Mouse (Mus musculus): Measurements from ENCODE around the gene Kcnj4. TPM values are rescaled to one million over a fixed set of nuclear protein-coding genes. Genes with fewer than 3 reads are reported as not detected.

Gene Kcnj4
- polyA plus RNA-seq, 1 experiment from 2014 or later, result not detected

DNA sequence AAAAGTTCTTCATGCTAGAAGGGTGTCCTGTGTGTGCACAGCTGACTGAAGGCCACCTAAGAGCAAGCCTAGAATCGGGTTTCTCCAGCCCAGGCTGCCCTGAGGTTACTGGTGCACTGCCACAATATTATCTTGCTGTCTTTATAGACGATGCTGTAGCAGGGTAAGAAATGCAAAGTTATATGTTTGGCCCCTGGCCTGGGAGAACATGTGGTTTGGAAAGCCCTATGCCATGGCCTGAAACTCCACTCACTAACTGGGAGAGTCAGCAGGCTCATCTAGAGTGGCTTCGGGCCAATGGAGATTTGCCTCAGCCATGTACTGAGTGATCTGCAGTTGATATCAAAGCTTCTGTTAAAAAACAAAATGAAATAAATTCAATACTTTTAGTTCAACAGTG lies 28.8 kb upstream of the Kcnj4 start:
- Histone ChIP-seq H3K27ac (ENCODE audit: low read length) (no peak overlapping the region), H3K9me3 (replicated peaks; ENCODE audit: control insufficient read depth, low read length) (no peaks in the 10 kb centered on the region), H3K4me3 (ENCODE audit: low read depth, low read length) (no peak overlapping the region), H3K36me3 (ENCODE audit: control insufficient read depth, insufficient read depth) (peaks cover 94% of the 10 kb centered on the region), H3K4me1 (ENCODE audit: control insufficient read depth, low read depth, low read length) (peaks cover 5% of the 10 kb centered on the region), H3K4me2 (ENCODE audit: low read depth, low read length) (no peak overlapping the region), H3K9ac (ENCODE audit: low read depth, low read length) (no peak overlapping the region), H3K27me3 (ENCODE audit: control insufficient read depth, insufficient read depth, low read depth, low read length) (no peaks in the 10 kb centered on the region)
- WGBS (ENCODE audit: insufficient replicate concordance), result 76% methylated on average over 3 of the region's 3 CpGs
- ATAC-seq (ENCODE audit: low read depth), result no peak

DNA sequence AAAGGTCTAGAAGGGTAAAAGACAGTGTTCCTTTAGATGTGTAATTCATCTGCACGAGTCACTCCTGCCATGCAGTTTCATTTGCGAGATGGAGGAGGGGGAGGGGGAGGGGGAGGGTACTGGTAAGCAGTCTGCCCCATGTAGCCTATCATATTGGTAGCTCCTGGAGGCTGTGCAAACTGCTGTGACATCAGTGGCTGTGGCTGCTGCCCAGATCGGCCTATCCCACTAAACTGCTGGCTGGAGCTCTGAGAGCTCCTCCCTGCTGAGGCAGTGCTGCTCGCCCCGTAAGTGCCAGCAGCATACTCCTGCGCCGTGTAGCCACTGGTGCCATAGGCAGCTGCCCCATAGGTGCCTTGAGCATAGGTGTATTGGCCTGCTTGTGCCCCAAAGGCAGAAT lies 24.9 kb upstream of the Kcnj4 start:
- no peaks in the 10 kb centered on the region for H3K27me3 ChIP-seq (ENCODE audit: control insufficient read depth, insufficient read depth, low read depth, low read length)
- 77% methylated on average over 7 of the region's 7 CpGs for WGBS (ENCODE audit: insufficient replicate concordance)
- H3K4me3 ChIP-seq (ENCODE audit: low read depth, low read length), result no peak overlapping the region
- peaks cover 68% of the 10 kb centered on the region for H3K36me3 ChIP-seq (ENCODE audit: control insufficient read depth, insufficient read depth)
- peaks cover 8% of the 10 kb centered on the region for H3K4me1 ChIP-seq (ENCODE audit: control insufficient read depth, low read depth, low read length)
- ATAC-seq (ENCODE audit: low read depth), result peak; percentile 58
- H3K4me2 ChIP-seq (ENCODE audit: low read depth, low read length), result no peak overlapping the region
- H3K9ac ChIP-seq (ENCODE audit: low read depth, low read length), result no peak overlapping the region
- H3K9me3 ChIP-seq (replicated peaks; ENCODE audit: control insufficient read depth, low read length), result no peaks in the 10 kb centered on the region
- H3K27ac ChIP-seq (ENCODE audit: low read length), result no peak overlapping the region

DNA sequence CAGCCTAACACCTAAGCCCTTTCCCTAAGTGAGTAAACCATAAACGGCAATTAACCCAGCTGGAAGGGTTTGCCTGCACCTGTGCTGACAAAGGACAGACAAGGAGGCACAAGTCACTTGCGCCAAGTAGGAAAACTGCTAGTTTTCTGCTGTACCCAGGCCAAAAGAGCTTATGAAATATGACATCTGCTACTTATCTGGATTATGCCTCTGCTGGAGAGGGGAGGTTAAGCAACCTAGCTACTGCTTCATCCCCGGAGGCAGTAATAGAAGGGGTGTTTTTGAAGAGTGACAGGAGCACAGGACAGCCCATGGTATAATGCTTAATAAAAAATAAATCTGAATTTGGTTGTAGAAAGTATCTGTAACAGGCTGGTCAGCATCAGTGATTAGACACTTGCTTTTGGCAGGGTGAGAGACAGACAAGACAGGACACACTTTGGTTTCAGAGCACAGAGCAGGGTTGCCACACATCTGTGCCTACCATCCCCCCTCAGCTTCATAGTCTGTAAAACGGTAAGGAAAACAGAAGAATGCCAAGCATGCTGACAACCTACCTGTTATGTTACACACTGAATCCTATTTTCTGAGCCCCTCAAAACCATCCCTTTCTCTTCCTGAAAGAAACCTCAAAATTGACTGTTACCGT lies 23.1 kb upstream of the Kcnj4 start:
- Histone ChIP-seq H3K9me3 (replicated peaks; ENCODE audit: control insufficient read depth, low read length) (no peaks in the 10 kb centered on the region), H3K9ac (ENCODE audit: low read depth, low read length) (no peak overlapping the region), H3K4me3 (ENCODE audit: low read depth, low read length) (no peak overlapping the region), H3K4me2 (ENCODE audit: low read depth, low read length) (no peak overlapping the region), H3K27ac (ENCODE audit: low read length) (no peak overlapping the region), H3K36me3 (ENCODE audit: control insufficient read depth, insufficient read depth) (peaks cover 52% of the 10 kb centered on the region), H3K27me3 (ENCODE audit: control insufficient read depth, insufficient read depth, low read depth, low read length) (no peaks in the 10 kb centered on the region), H3K4me1 (ENCODE audit: control insufficient read depth, low read depth, low read length) (peaks cover 8% of the 10 kb centered on the region)
- 77% methylated on average over 5 of the region's 5 CpGs for WGBS (ENCODE audit: insufficient replicate concordance)
- no peak for ATAC-seq (ENCODE audit: low read depth)

DNA sequence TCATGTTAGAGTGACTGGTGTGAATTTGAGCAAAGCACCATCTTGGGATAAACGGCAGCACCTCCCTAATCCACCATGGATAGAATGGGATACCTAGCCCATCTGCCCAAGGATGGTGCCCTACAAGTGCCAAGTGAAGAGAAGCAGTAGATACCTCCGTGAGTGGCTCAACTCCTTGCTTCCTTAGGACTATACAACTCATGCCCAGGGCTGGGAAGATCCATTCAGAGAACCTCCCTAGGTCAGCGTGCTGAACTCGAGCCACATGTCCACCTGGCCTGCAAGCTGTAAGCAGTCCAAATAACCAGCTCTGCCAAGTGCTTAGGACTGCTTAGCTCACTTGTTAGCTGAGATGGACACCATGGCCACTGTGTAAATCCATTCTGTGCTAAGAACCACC lies 22.2 kb upstream of the Kcnj4 start:
- Histone ChIP-seq H3K36me3 (ENCODE audit: control insufficient read depth, insufficient read depth) (peaks cover 44% of the 10 kb centered on the region), H3K4me3 (ENCODE audit: low read depth, low read length) (no peak overlapping the region), H3K4me1 (ENCODE audit: control insufficient read depth, low read depth, low read length) (peaks cover 8% of the 10 kb centered on the region), H3K27me3 (ENCODE audit: control insufficient read depth, insufficient read depth, low read depth, low read length) (no peaks in the 10 kb centered on the region), H3K9ac (ENCODE audit: low read depth, low read length) (no peak overlapping the region), H3K9me3 (replicated peaks; ENCODE audit: control insufficient read depth, low read length) (no peaks in the 10 kb centered on the region), H3K27ac (ENCODE audit: low read length) (no peak overlapping the region), H3K4me2 (ENCODE audit: low read depth, low read length) (no peak overlapping the region)
- WGBS (ENCODE audit: insufficient replicate concordance), result 82% methylated on average over 4 of the region's 4 CpGs
- ATAC-seq (ENCODE audit: low read depth), result peak; percentile 8; the same call in 1 of the 2 replicates

DNA sequence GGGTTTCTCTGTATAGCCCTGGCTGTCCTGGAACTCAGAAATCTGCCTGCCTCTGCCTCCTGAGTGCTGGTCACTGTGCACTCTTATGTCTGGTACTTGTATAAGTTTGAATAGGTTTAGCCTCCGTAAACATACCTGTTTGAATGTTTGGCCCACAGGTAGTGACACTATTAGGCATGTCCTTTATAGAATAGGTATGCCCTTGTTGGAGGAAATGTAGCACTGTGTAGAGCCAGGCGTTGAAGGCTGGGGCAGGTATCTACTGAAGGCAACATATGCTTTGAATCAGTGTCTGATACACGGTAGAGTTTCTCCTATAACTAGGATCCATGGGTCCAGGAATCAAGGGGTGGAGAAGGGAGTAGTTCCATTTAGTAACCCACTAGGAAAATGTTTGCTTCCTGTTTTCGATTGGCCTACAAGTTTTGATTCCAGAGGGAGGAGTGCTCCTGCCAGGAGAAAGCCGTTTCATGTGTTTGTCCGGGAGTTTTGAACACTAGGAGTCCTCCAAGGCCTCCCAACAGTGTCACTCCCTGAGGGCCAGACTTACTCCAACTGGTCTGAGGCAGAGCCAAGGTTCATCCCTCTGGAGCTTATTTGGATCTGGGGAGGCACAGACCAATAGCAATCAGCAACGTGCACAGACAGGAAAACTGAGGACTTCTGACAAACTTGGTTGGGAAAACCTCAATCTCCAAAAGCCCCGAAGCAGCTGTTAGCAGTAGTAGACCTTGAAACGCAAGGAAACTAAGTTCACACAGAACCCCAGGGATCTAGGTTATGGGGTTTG lies 21.1 kb upstream of the Kcnj4 start:
- 66% methylated on average over 9 of the region's 9 CpGs for WGBS (ENCODE audit: insufficient replicate concordance)
- Histone ChIP-seq H3K36me3 (ENCODE audit: control insufficient read depth, insufficient read depth) (peaks cover 35% of the 10 kb centered on the region), H3K9me3 (replicated peaks; ENCODE audit: control insufficient read depth, low read length) (no peaks in the 10 kb centered on the region), H3K9ac (ENCODE audit: low read depth, low read length) (no peak overlapping the region), H3K27me3 (ENCODE audit: control insufficient read depth, insufficient read depth, low read depth, low read length) (no peaks in the 10 kb centered on the region), H3K27ac (ENCODE audit: low read length) (no peak overlapping the region), H3K4me1 (ENCODE audit: control insufficient read depth, low read depth, low read length) (peaks cover 8% of the 10 kb centered on the region), H3K4me3 (ENCODE audit: low read depth, low read length) (no peak overlapping the region), H3K4me2 (ENCODE audit: low read depth, low read length) (no peak overlapping the region)
- no peak for ATAC-seq (ENCODE audit: low read depth)

DNA sequence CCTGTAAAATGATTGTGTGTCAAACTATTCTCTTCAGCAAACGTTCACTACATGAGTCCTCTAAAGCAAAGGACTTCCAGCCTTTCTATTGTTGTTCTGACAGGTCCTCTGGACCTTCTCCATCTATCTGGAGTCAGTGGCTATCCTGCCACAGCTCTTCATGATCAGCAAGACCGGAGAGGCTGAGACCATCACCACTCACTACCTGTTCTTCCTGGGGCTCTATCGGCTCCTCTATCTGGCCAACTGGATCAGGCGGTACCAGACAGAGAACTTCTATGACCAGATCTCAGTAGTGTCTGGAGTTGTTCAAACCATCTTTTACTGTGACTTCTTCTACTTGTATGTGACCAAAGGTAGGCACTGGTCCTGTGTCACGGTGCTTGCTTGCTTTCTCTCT lies 20.5 kb upstream of the Kcnj4 start:
- no peak overlapping the region for H3K9ac ChIP-seq (ENCODE audit: low read depth, low read length)
- no peak overlapping the region for H3K27ac ChIP-seq (ENCODE audit: low read length)
- H3K36me3 ChIP-seq (ENCODE audit: control insufficient read depth, insufficient read depth), result peaks cover 29% of the 10 kb centered on the region
- peaks cover 8% of the 10 kb centered on the region for H3K4me1 ChIP-seq (ENCODE audit: control insufficient read depth, low read depth, low read length)
- no peak overlapping the region for H3K4me3 ChIP-seq (ENCODE audit: low read depth, low read length)
- ATAC-seq (ENCODE audit: low read depth), result no peak
- WGBS (ENCODE audit: insufficient replicate concordance), result 73% methylated on average over 5 of the region's 5 CpGs
- no peaks in the 10 kb centered on the region for H3K9me3 ChIP-seq (replicated peaks; ENCODE audit: control insufficient read depth, low read length)
- H3K27me3 ChIP-seq (ENCODE audit: control insufficient read depth, insufficient read depth, low read depth, low read length), result no peaks in the 10 kb centered on the region
- H3K4me2 ChIP-seq (ENCODE audit: low read depth, low read length), result no peak overlapping the region

DNA sequence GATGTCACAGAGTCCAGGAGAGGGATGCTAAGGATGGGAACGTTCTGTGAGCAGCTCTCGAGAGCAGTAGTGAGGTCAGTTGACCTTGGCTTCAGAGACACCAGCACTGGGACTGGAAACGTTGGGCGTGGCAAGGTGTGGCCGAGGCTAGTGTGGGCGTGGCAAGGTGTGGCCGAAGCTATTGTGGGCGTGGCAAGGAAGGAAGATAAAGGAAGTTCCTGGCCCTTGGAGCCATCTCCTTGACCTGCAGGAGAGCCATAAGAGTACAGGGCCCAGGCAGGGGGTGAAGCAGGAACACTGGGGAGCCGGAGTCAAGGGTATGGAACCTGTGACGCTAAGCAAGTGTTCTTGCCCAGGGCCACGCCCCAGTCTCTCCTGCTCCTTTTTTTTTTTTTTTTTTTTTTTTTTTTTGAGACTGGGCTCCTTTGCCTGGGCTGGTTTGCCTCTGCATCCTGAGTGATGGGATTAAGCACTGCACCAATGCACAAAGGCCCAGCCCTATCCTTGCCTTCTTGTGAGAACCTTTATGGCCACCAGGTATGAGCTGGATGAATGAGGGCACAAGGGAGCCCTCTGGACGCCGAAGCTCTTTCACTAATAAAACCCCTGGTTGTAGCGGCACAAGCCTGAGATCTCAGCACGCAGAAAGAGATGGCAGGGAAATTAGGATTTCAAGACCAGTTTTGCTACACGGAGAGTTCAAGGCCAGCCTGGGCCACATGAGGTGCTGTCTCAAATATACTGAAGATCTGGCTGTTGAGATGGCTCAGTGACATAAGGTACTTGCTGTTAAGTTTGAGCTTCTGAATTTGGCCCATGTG lies 14.6 kb upstream of the Kcnj4 start:
- Histone ChIP-seq H3K27me3 (ENCODE audit: control insufficient read depth, insufficient read depth, low read depth, low read length) (peaks cover 37% of the 10 kb centered on the region), H3K27ac (ENCODE audit: low read length) (no peak overlapping the region), H3K9me3 (replicated peaks; ENCODE audit: control insufficient read depth, low read length) (no peaks in the 10 kb centered on the region), H3K4me2 (ENCODE audit: low read depth, low read length) (peak overlapping the region; percentile 2; the same call in 1 of the 2 replicates), H3K9ac (ENCODE audit: low read depth, low read length) (no peak overlapping the region), H3K4me1 (ENCODE audit: control insufficient read depth, low read depth, low read length) (peaks cover 12% of the 10 kb centered on the region), H3K4me3 (ENCODE audit: low read depth, low read length) (no peak overlapping the region), H3K36me3 (ENCODE audit: control insufficient read depth, insufficient read depth) (no peaks in the 10 kb centered on the region)
- ATAC-seq (ENCODE audit: low read depth), result no peak
- WGBS (ENCODE audit: insufficient replicate concordance), result 41% methylated on average over 16 of the region's 16 CpGs

DNA sequence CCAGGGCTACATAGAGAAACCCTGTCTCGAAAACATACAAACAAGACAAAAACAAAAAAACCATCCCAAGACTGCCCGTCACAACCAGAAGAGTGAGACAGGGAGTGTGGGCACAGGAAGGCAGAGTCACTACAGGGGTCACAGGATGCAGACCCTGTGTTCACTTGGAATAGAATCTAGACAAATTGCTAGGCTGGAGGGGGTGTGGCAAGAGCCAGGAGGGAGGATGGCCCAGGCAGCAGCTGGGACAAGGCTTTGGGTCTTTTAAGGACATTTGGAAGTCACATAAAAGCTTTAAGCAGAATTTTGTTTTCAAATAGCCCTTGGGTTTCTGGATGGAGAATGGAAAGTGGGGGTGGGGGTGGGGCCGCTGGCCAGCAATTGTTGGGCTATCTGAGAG lies 13.5 kb upstream of the Kcnj4 start:
- Histone ChIP-seq H3K27ac (ENCODE audit: low read length) (no peak overlapping the region), H3K9me3 (replicated peaks; ENCODE audit: control insufficient read depth, low read length) (no peaks in the 10 kb centered on the region), H3K4me3 (ENCODE audit: low read depth, low read length) (no peak overlapping the region), H3K36me3 (ENCODE audit: control insufficient read depth, insufficient read depth) (no peaks in the 10 kb centered on the region), H3K4me2 (ENCODE audit: low read depth, low read length) (no peak overlapping the region), H3K4me1 (ENCODE audit: control insufficient read depth, low read depth, low read length) (peaks cover 12% of the 10 kb centered on the region), H3K27me3 (ENCODE audit: control insufficient read depth, insufficient read depth, low read depth, low read length) (peaks cover 48% of the 10 kb centered on the region), H3K9ac (ENCODE audit: low read depth, low read length) (no peak overlapping the region)
- ATAC-seq (ENCODE audit: low read depth), result no peak
- 72% methylated on average over 3 of the region's 3 CpGs for WGBS (ENCODE audit: insufficient replicate concordance)
